Mouse (Mus musculus) CH12.LX (cell line): ENCODE data around the gene Sprr2j-ps.

Source experiments
- BHLHE40 ChIP-seq: IDR thresholded peaks from 2 replicates; pipeline ENCODE4 v1.6.1; 2011; ENCODE audit warnings: mild to moderate bottlenecking, low read depth, low read length, improper control_type of control experiment
- CTCF ChIP-seq, 2 experiments: IDR thresholded peaks in 1 of 2; conservative IDR thresholded peaks in 1 of 2; 2 replicates each; pipeline ENCODE4 v1.5.1; 2011 to 2012; ENCODE audit warnings: low read depth in 2 of 2, low read length in 2 of 2, improper control_type of control experiment in 1 of 2, inconsistent platforms in 1 of 2, mild to moderate bottlenecking in 1 of 2, moderate library complexity in 1 of 2
- EP300 ChIP-seq: IDR thresholded peaks from 2 replicates; pipeline ENCODE4 v1.6.1; 2011; ENCODE audit warnings: low read length, improper control_type of control experiment
- SIN3A ChIP-seq: IDR thresholded peaks from 2 replicates; pipeline ENCODE4 v1.6.1; 2012; ENCODE audit warnings: low read length, improper control_type of control experiment, inconsistent platforms

GRCm38 (mm10) chr3:92432282-92432681 is 14.4 kb downstream of the Sprr2j-ps start, which contains the start of gene Sprr2k:
- no peak for TF ChIP-seq EP300
- TF ChIP-seq CTCF (conservative IDR thresholded peaks at IDR 0.05 in 1 of 2, IDR thresholded peaks at IDR 0.05 in 1 of 2; ENCODE audit: low read depth in 2 of 2, low read length in 2 of 2): no peak
- TF ChIP-seq BHLHE40: no peak
- no peak for TF ChIP-seq SIN3A
